Mouse (Mus musculus): Measurements from ENCODE around the gene Katnal1. TPM values are rescaled to one million over a fixed set of nuclear protein-coding genes. Genes with fewer than 3 reads are reported as not detected.

Katnal1 gene
- total RNA-seq, 4 experiments from 2014 or later, result 9.6 to 19.8 (median 13.2) TPM

GRCm38 (mm10) chr5:148924586-148924985, 4.5 kb downstream of the Katnal1 start:
- no peak for DNase-seq

- no peak for DNase-seq
Measured at GRCm38 (mm10) chr5:148924051-148924450, 5.1 kb downstream of the Katnal1 start.

- DNase-seq, result no peak
Measured at GRCm38 (mm10) chr5:148923408-148923807, 5.7 kb downstream of the Katnal1 start.

GRCm38 (mm10) chr5:148922773-148923172, 6.3 kb downstream of the Katnal1 start:
- DNase-seq, result no peak

GRCm38 (mm10) chr5:148918049-148918448, 11.1 kb downstream of the Katnal1 start:
- no peak for DNase-seq

GRCm38 (mm10) chr5:148916775-148917174, 12.3 kb downstream of the Katnal1 start:
- no peak for DNase-seq

- no peak for DNase-seq
Measured at GRCm38 (mm10) chr5:148912262-148912661, 16.9 kb downstream of the Katnal1 start.

GRCm38 (mm10) chr5:148910066-148910465, 19.1 kb downstream of the Katnal1 start:
- no peak for DNase-seq

- DNase-seq, result peak; percentile 14
Measured at GRCm38 (mm10) chr5:148909402-148909801, 19.7 kb downstream of the Katnal1 start.

GRCm38 (mm10) chr5:148909057-148909395, 20.1 kb downstream of the Katnal1 start:
- no peak for DNase-seq

GRCm38 (mm10) chr5:148908191-148909056, 20.7 kb downstream of the Katnal1 start:
- no peak for DNase-seq

GRCm38 (mm10) chr5:148906305-148906704, 22.8 kb downstream of the Katnal1 start:
- no peak for DNase-seq

- no peak for DNase-seq
Measured at GRCm38 (mm10) chr5:148904846-148905245, 24.3 kb downstream of the Katnal1 start.

- DNase-seq, result no peak
Measured at GRCm38 (mm10) chr5:148899361-148899760, 29.8 kb downstream of the Katnal1 start.

- no peak for DNase-seq
Measured at GRCm38 (mm10) chr5:148897941-148898417, 31.1 kb downstream of the Katnal1 start.

- no peak for DNase-seq
Measured at GRCm38 (mm10) chr5:148897069-148897702, 31.9 kb downstream of the Katnal1 start.

GRCm38 (mm10) chr5:148896515-148896914, 32.6 kb downstream of the Katnal1 start:
- no peak for DNase-seq

- DNase-seq, result no peak
Measured at GRCm38 (mm10) chr5:148895833-148896232, 33.3 kb downstream of the Katnal1 start.

GRCm38 (mm10) chr5:148895034-148895433, 34.1 kb downstream of the Katnal1 start:
- DNase-seq, result no peak

- DNase-seq, result no peak
Measured at GRCm38 (mm10) chr5:148890237-148890636, 38.9 kb downstream of the Katnal1 start.

- DNase-seq, result no peak
Measured at GRCm38 (mm10) chr5:148888032-148888431, 41.1 kb downstream of the Katnal1 start.

GRCm38 (mm10) chr5:148885821-148886609, 43.1 kb downstream of the Katnal1 start:
- no peak for DNase-seq

- no peak for DNase-seq
Measured at GRCm38 (mm10) chr5:148883671-148884070, 45.4 kb downstream of the Katnal1 start.

Measured in adrenal gland, adult 8-10 months (tissue).